Mouse (Mus musculus) kidney, adult 2 months (tissue): ENCODE data around the gene A4gnt.

Source experiments
- CTCF ChIP-seq: fragments of 200-500 bp; conservative IDR thresholded peaks from 2 replicates; pipeline ENCODE4 v1.5.1; 2011; ENCODE audit warnings: low read depth, mild to moderate bottlenecking, control low read depth, low read length, moderate library complexity, mixed read lengths; ENCODE audit not compliant: insufficient read depth, insufficient read length
- POLR2A ChIP-seq: fragments of 200-500 bp; IDR thresholded peaks from one replicate; pipeline ENCODE4 v1.6.1; 2011; ENCODE audit warnings: low read depth, low read length, control low read depth

- TF ChIP-seq CTCF (no peak), POLR2A (no peak)
These were observed 19.5 kb downstream of the A4gnt start for GRCm38 (mm10) chr9:99631781-99632180.
